16 mouse cellular contexts compared by ENCODE assay signal in the genomic region with DNA sequence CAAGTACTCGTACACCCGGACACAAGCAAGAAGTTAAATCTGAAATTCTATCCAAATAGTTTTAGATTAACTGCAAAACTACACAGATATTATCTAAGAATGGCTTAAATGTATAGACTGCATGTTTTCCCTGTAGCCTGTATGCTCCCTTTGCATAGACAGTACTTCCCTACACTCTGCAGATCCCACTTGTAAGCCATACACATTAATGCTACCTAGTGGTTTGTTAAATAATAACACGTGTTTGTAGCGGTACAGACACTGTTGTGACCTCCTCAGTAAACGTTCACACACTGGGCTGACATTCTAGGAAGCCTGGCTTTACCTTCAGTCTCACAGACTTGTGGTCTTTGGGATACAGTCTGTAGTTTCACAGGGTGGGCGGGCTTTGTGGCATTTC.
A peak's percentile ranks its signal among the peaks of the same experiment; 100 is the strongest.
DNase-seq lines count a peak whose midpoint lies in the region; ATAC-seq and TF ChIP-seq lines count a peak whose summit lies in the region.
"Had no signal": no experiment of that assay in that cellular context is flagged by ENCODE, and none has a peak within 500 bp of the region (broad histone marks: within the 10 kb centered on the region; RNA-seq: fewer than 3 reads in every experiment).

No protein-coding gene starts in this region.

- no peak for TF ChIP-seq POLR2A in myocyte (IDR thresholded peaks at IDR 0.05; ENCODE audit: insufficient read length, low read depth)

- no peaks in the 10 kb centered on the region for H3K36me3 ChIP-seq in embryonic facial prominence, embryonic 11.5 days (replicated peaks; ENCODE audit: control insufficient read depth, insufficient read depth, low read depth, low read length)
- no peaks in the 10 kb centered on the region for H3K36me3 ChIP-seq in embryonic facial prominence, embryonic 10.5 days (replicated peaks)
- peaks cover 7% of the 10 kb centered on the region for H3K36me3 ChIP-seq in heart, embryonic 15.5 days
- H3K36me3 ChIP-seq in midbrain, embryonic 10.5 days: no peaks in the 10 kb centered on the region
- H3K36me3 ChIP-seq in midbrain, embryonic 13.5 days: no peaks in the 10 kb centered on the region
- H3K36me3 ChIP-seq in myocyte (ENCODE audit: control insufficient read depth, insufficient read depth): no peaks in the 10 kb centered on the region
- H3K36me3 ChIP-seq: neural tube, embryonic 13.5 days had no signal

- WGBS in embryonic facial prominence, embryonic 11.5 days: 60% methylated on average over 6 of the region's 6 CpGs
- 64% methylated on average over 6 of the region's 6 CpGs for WGBS in embryonic facial prominence, embryonic 10.5 days
- 33% methylated on average over 6 of the region's 6 CpGs for WGBS in heart, embryonic 15.5 days
- WGBS in midbrain, embryonic 10.5 days: 76% methylated on average over 6 of the region's 6 CpGs
- 59% methylated on average over 6 of the region's 6 CpGs for WGBS in midbrain, embryonic 13.5 days

- no peak for DNase-seq in embryonic facial prominence, embryonic 11.5 days (ENCODE audit: low spot score)
- no peak for DNase-seq in embryonic facial prominence, embryonic 10.5 days (ENCODE audit: low spot score)
- no peak for DNase-seq in heart, adult 8-10 months (ENCODE audit: low spot score)
- DNase-seq in midbrain, embryonic 10.5 days (ENCODE audit: low spot score): no peak
- no peak for DNase-seq in gastrocnemius, postnatal 4 days (ENCODE audit: low spot score in 2 of 2)
- DNase-seq: cerebellum, adult 11 months; cerebellum, postnatal 25 days; forebrain, postnatal 0 days; kidney, adult 2 months; right cerebral cortex, postnatal 25 days had no signal

- no peak overlapping the region for H3K27ac ChIP-seq in embryonic facial prominence, embryonic 11.5 days (replicated peaks; ENCODE audit: low read depth, low read length)
- H3K27ac ChIP-seq in embryonic facial prominence, embryonic 10.5 days (replicated peaks): no peak overlapping the region
- peak overlapping the region; percentile 92 for H3K27ac ChIP-seq in heart, embryonic 15.5 days
- 0 out of 2 replicates have a peak overlapping the region, but pooled peaks have one; percentile 28 for H3K27ac ChIP-seq in midbrain, embryonic 10.5 days (replicated peaks)
- no peak overlapping the region for H3K27ac ChIP-seq in midbrain, embryonic 13.5 days
- H3K27ac ChIP-seq: liver, embryonic 14.5 days; neural tube, embryonic 13.5 days; stomach, postnatal 0 days had no signal

- no peaks in the 10 kb centered on the region for H3K4me1 ChIP-seq in embryonic facial prominence, embryonic 11.5 days (ENCODE audit: control insufficient read depth, insufficient read depth, low read length)
- H3K4me1 ChIP-seq in embryonic facial prominence, embryonic 10.5 days: peaks cover 12% of the 10 kb centered on the region
- peaks cover 26% of the 10 kb centered on the region for H3K4me1 ChIP-seq in heart, embryonic 15.5 days (replicated peaks)
- H3K4me1 ChIP-seq in midbrain, embryonic 10.5 days: peaks cover 13% of the 10 kb centered on the region
- peaks cover 7% of the 10 kb centered on the region; the same call in 1 of the 2 replicates for H3K4me1 ChIP-seq in midbrain, embryonic 13.5 days (replicated peaks)

- no peaks in the 10 kb centered on the region for H3K27me3 ChIP-seq in embryonic facial prominence, embryonic 11.5 days (ENCODE audit: control insufficient read depth, insufficient read depth, low read length)
- H3K27me3 ChIP-seq in embryonic facial prominence, embryonic 10.5 days (replicated peaks; ENCODE audit: low read depth, poor library complexity, severe bottlenecking): no peaks in the 10 kb centered on the region
- no peaks in the 10 kb centered on the region for H3K27me3 ChIP-seq in heart, embryonic 15.5 days
- no peaks in the 10 kb centered on the region for H3K27me3 ChIP-seq in midbrain, embryonic 10.5 days (ENCODE audit: low read depth, poor library complexity, severe bottlenecking)
- H3K27me3 ChIP-seq in midbrain, embryonic 13.5 days: no peaks in the 10 kb centered on the region
- no peaks in the 10 kb centered on the region for H3K27me3 ChIP-seq in myocyte (ENCODE audit: control insufficient read depth, insufficient read depth, insufficient read length)
- H3K27me3 ChIP-seq: neural tube, embryonic 13.5 days had no signal

- no peak overlapping the region for H3K4me3 ChIP-seq in embryonic facial prominence, embryonic 11.5 days (ENCODE audit: low read depth, low read length)
- H3K4me3 ChIP-seq in embryonic facial prominence, embryonic 10.5 days: no peak overlapping the region
- H3K4me3 ChIP-seq in heart, embryonic 15.5 days: no peak overlapping the region
- H3K4me3 ChIP-seq in midbrain, embryonic 10.5 days: no peak overlapping the region
- H3K4me3 ChIP-seq in midbrain, embryonic 13.5 days (replicated peaks): no peak overlapping the region
- no peak overlapping the region for H3K4me3 ChIP-seq in myocyte
- H3K4me3 ChIP-seq: neural tube, embryonic 13.5 days had no signal

- ATAC-seq in embryonic facial prominence, embryonic 11.5 days (replicated peaks; ENCODE audit: insufficient number of reproducible peaks, low FRiP score, low TSS enrichment, low read depth): 0 out of 2 replicates have a peak, but pooled peaks have one; percentile 62
- no peak for ATAC-seq in heart, embryonic 15.5 days (replicated peaks; ENCODE audit: insufficient number of reproducible peaks, insufficient read depth, low FRiP score, low read depth)
- ATAC-seq in midbrain, embryonic 13.5 days: no peak; the same call in 1 of the 2 replicates
- ATAC-seq: forebrain, postnatal 0 days had no signal

- no peak overlapping the region for H3K4me2 ChIP-seq in embryonic facial prominence, embryonic 11.5 days (ENCODE audit: low read depth, low read length)
- peak overlapping the region; percentile 20 for H3K4me2 ChIP-seq in heart, embryonic 15.5 days
- H3K4me2 ChIP-seq in midbrain, embryonic 13.5 days (replicated peaks): no peak overlapping the region
- peak overlapping the region; percentile 28 for H3K4me2 ChIP-seq in myocyte (ENCODE audit: low read depth)
- H3K4me2 ChIP-seq: neural tube, embryonic 13.5 days had no signal

- no peaks in the 10 kb centered on the region for H3K79me2 ChIP-seq in myocyte (ENCODE audit: control insufficient read depth, insufficient read depth)

- no peak overlapping the region for H3K9ac ChIP-seq in embryonic facial prominence, embryonic 11.5 days (replicated peaks; ENCODE audit: low read length)
- H3K9ac ChIP-seq in heart, embryonic 15.5 days: no peak overlapping the region
- no peak overlapping the region for H3K9ac ChIP-seq in midbrain, embryonic 13.5 days (replicated peaks)
- H3K9ac ChIP-seq: forebrain, postnatal 0 days; liver, embryonic 14.5 days; neural tube, embryonic 13.5 days had no signal

- H3K9me3 ChIP-seq in embryonic facial prominence, embryonic 11.5 days (replicated peaks; ENCODE audit: control insufficient read depth, low read length): no peaks in the 10 kb centered on the region
- no peaks in the 10 kb centered on the region for H3K9me3 ChIP-seq in embryonic facial prominence, embryonic 10.5 days
- H3K9me3 ChIP-seq in heart, embryonic 15.5 days (replicated peaks): no peaks in the 10 kb centered on the region
- H3K9me3 ChIP-seq in midbrain, embryonic 10.5 days (replicated peaks): no peaks in the 10 kb centered on the region
- no peaks in the 10 kb centered on the region for H3K9me3 ChIP-seq in midbrain, embryonic 13.5 days
- H3K9me3 ChIP-seq: neural tube, embryonic 13.5 days had no signal

- H3ac ChIP-seq in myocyte (ENCODE audit: control insufficient read depth, insufficient read length): no peak overlapping the region

TF ChIP-seq in myocyte, 11 proteins besides CTCF, POLR2A, EP300 and RAD21:
- TF ChIP-seq CEBPB (IDR thresholded peaks at IDR 0.05; ENCODE audit: insufficient read depth, poor library complexity, severe bottlenecking) (no peak), REST (IDR thresholded peaks at IDR 0.05; ENCODE audit: insufficient read depth, insufficient read length) (no peak), POLR2AphosphoS2 (IDR thresholded peaks at IDR 0.05; ENCODE audit: insufficient read length, low read depth) (no peak), TCF12 (IDR thresholded peaks at IDR 0.05; ENCODE audit: insufficient read depth, poor library complexity, severe bottlenecking) (no peak), MYOD1 (IDR thresholded peaks at IDR 0.05; ENCODE audit: control insufficient read depth in 1 of 3, insufficient read length in 2 of 3, low read depth in 2 of 3) (no peak), SRF (IDR thresholded peaks at IDR 0.05; ENCODE audit: control insufficient read depth, insufficient read length, low read depth) (no peak), USF1 (IDR thresholded peaks at IDR 0.05; ENCODE audit: low read depth) (no peak), MAX (IDR thresholded peaks at IDR 0.05; ENCODE audit: low read depth) (no peak), E2F4 (IDR thresholded peaks at IDR 0.05; ENCODE audit: insufficient read depth) (no peak)

Comparison
In these comparisons a context has a peak if more than half of its experiments do, and no peak if none do; other contexts are left out.
1. H3K27ac ChIP-seq: peak in heart, embryonic 15.5 days (single experiment) and midbrain, embryonic 10.5 days (single experiment); none in embryonic facial prominence, embryonic 11.5 days (single experiment), embryonic facial prominence, embryonic 10.5 days (single experiment) and midbrain, embryonic 13.5 days (single experiment).
2. H3K4me2 ChIP-seq: peak in heart, embryonic 15.5 days (single experiment) and myocyte (single experiment); none in embryonic facial prominence, embryonic 11.5 days (single experiment) and midbrain, embryonic 13.5 days (single experiment).